Mouse (Mus musculus) testis, adult 2 months (tissue): ENCODE measurements around the gene Rhov.

Experiments used
- CTCF ChIP-seq: fragments of 200-500 bp; IDR thresholded peaks from 2 replicates; pipeline ENCODE4 v1.5.1; 2012; ENCODE audit warnings: low read depth, mild to moderate bottlenecking, inconsistent platforms, low read length, moderate library complexity; ENCODE audit not compliant: control insufficient read depth, insufficient read depth, insufficient replicate concordance
- POLR2A ChIP-seq: fragments of 200-500 bp; IDR thresholded peaks from 2 replicates; pipeline ENCODE4 v1.6.1; 2012; ENCODE audit warnings: low read depth, mild to moderate bottlenecking, inconsistent platforms, low read length, moderate library complexity; ENCODE audit not compliant: control insufficient read depth

DNA sequence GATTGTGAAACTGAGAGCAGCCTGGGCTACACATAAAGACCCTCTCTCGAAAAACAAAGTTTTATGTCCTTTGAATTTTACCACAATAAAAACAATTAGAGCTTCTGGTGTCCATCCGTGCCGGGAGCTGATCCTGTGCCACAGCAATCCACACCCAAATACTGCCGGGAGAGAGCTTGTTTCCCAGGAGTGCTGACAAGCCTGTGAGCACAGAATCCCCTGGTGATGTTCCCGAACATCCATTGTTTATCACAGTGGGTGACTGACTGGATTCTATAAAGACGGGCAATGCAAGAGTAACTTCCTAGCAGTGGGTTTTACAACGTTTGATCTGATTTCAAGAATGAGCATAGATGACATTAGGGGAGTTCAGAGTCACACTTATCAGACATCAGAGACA lies 16.1 kb downstream of the Rhov start:
- TF ChIP-seq CTCF: no peak
- TF ChIP-seq POLR2A: no peak
